20 mouse cellular contexts compared by ENCODE assay signal in the genomic region with DNA sequence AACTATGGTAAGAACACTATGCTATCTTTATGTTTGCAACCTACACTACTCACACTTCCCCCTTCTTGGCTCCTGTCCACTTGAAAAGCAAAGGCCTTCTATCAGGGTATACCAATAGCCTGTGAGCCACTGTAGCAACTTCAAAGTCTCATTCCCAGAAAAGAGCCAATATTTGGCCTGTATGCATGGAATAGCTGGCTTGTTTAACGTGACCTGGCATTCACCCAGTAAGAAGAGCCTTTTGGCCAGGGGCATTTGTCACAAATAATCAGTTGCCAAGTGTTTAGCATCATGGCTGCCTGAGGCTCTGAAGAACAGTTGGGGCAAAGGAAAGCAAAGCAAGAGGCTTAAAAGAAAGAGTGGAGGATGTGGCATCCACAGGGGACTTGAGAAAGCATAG.
DNase-seq lines count a peak whose midpoint lies in the region; ATAC-seq and TF ChIP-seq lines count a peak whose summit lies in the region.
"Had no signal": no experiment of that assay in that cellular context is flagged by ENCODE, and none has a peak within 500 bp of the region (broad histone marks: within the 10 kb centered on the region; RNA-seq: fewer than 3 reads in every experiment).

No protein-coding gene starts in this region.

- H3K4me3 ChIP-seq in forebrain, embryonic 15.5 days = no peak overlapping the region
- H3K4me3 ChIP-seq in forebrain, embryonic 10.5 days = no peak overlapping the region
- H3K4me3 ChIP-seq in midbrain, embryonic 14.5 days (replicated peaks; ENCODE audit: low read depth, low read length) = no peak overlapping the region
- H3K4me3 ChIP-seq in midbrain, embryonic 13.5 days (replicated peaks) = no peak overlapping the region
- no peak overlapping the region for H3K4me3 ChIP-seq in kidney, adult 2 months (ENCODE audit: insufficient read depth, low read depth, low read length)
- H3K4me3 ChIP-seq: embryonic facial prominence, embryonic 15.5 days; heart, embryonic 12.5 days; liver, embryonic 15.5 days; midbrain, embryonic 12.5 days had no signal

- no peak overlapping the region for H3K9ac ChIP-seq in forebrain, embryonic 15.5 days (replicated peaks)
- H3K9ac ChIP-seq in midbrain, embryonic 14.5 days (replicated peaks; ENCODE audit: low read length) = no peak overlapping the region
- no peak overlapping the region for H3K9ac ChIP-seq in midbrain, embryonic 13.5 days (replicated peaks)
- H3K9ac ChIP-seq: embryonic facial prominence, embryonic 15.5 days; heart, embryonic 12.5 days; liver, embryonic 15.5 days; midbrain, embryonic 12.5 days had no signal

- WGBS in forebrain, embryonic 15.5 days = 30% methylated on average over 1 of the region's 1 CpGs
- 87% methylated on average over 1 of the region's 1 CpGs for WGBS in forebrain, embryonic 10.5 days
- WGBS in midbrain, embryonic 14.5 days = 67% methylated on average over 1 of the region's 1 CpGs
- 65% methylated on average over 1 of the region's 1 CpGs for WGBS in midbrain, embryonic 13.5 days
- WGBS in kidney, adult 2 months = 60% methylated on average over 1 of the region's 1 CpGs

- peaks cover 18% of the 10 kb centered on the region for H3K4me1 ChIP-seq in forebrain, embryonic 15.5 days
- H3K4me1 ChIP-seq in forebrain, embryonic 10.5 days = peaks cover 8% of the 10 kb centered on the region
- H3K4me1 ChIP-seq in midbrain, embryonic 14.5 days (ENCODE audit: control insufficient read depth, insufficient read depth, low read length) = no peaks in the 10 kb centered on the region
- H3K4me1 ChIP-seq in midbrain, embryonic 13.5 days (replicated peaks) = 0 out of 2 replicates have a peak, but pooled peaks cover 10% of the 10 kb centered on the region
- no peaks in the 10 kb centered on the region for H3K4me1 ChIP-seq in kidney, adult 2 months (ENCODE audit: control insufficient read depth, insufficient read depth, low read length)

- H3K27me3 ChIP-seq in forebrain, embryonic 15.5 days = no peaks in the 10 kb centered on the region
- H3K27me3 ChIP-seq in forebrain, embryonic 10.5 days (ENCODE audit: poor library complexity, severe bottlenecking) = no peaks in the 10 kb centered on the region
- no peaks in the 10 kb centered on the region for H3K27me3 ChIP-seq in midbrain, embryonic 14.5 days (ENCODE audit: control insufficient read depth, insufficient read depth, low read length)
- H3K27me3 ChIP-seq in midbrain, embryonic 13.5 days = no peaks in the 10 kb centered on the region
- no peaks in the 10 kb centered on the region for H3K27me3 ChIP-seq in kidney, adult 2 months (replicated peaks; ENCODE audit: control insufficient read depth, insufficient read depth, low read length)
- H3K27me3 ChIP-seq: CH12.LX; embryonic facial prominence, embryonic 15.5 days; heart, embryonic 12.5 days; liver, embryonic 15.5 days; midbrain, embryonic 12.5 days; Patski had no signal

- H3K9me3 ChIP-seq in forebrain, embryonic 15.5 days = no peaks in the 10 kb centered on the region
- H3K9me3 ChIP-seq in forebrain, embryonic 10.5 days = no peaks in the 10 kb centered on the region
- H3K9me3 ChIP-seq in midbrain, embryonic 14.5 days (ENCODE audit: control insufficient read depth, low read length) = no peaks in the 10 kb centered on the region
- no peaks in the 10 kb centered on the region for H3K9me3 ChIP-seq in midbrain, embryonic 13.5 days
- H3K9me3 ChIP-seq: embryonic facial prominence, embryonic 15.5 days; heart, embryonic 12.5 days; liver, embryonic 15.5 days; midbrain, embryonic 12.5 days had no signal

- no peaks in the 10 kb centered on the region for H3K36me3 ChIP-seq in forebrain, embryonic 15.5 days
- H3K36me3 ChIP-seq in forebrain, embryonic 10.5 days (replicated peaks) = peaks cover 5% of the 10 kb centered on the region
- H3K36me3 ChIP-seq in midbrain, embryonic 14.5 days (ENCODE audit: control insufficient read depth, insufficient read depth, low read length) = no peaks in the 10 kb centered on the region
- no peaks in the 10 kb centered on the region for H3K36me3 ChIP-seq in midbrain, embryonic 13.5 days
- no peaks in the 10 kb centered on the region for H3K36me3 ChIP-seq in kidney, adult 2 months (ENCODE audit: control insufficient read depth, insufficient read depth, low read length)
- H3K36me3 ChIP-seq: embryonic facial prominence, embryonic 15.5 days; heart, embryonic 12.5 days; liver, embryonic 15.5 days; midbrain, embryonic 12.5 days had no signal

- no peak for DNase-seq in forebrain, embryonic 10.5 days (ENCODE audit: extremely low spot score, low spot score)
- DNase-seq in midbrain, embryonic 14.5 days = peak; percentile 43
- DNase-seq in cerebellum, adult 9-11 months = peak; percentile 52
- DNase-seq in retina, postnatal 1 day = peak; percentile 85
- no peak for DNase-seq in layer of hippocampus, adult 9-11 months
- no peak for DNase-seq in kidney, adult 2 months
- DNase-seq: gastrocnemius, postnatal 25 days; kidney, adult 18-20 months; kidney, postnatal 4 days; layer of hippocampus, postnatal 36 days; lung, postnatal 4 days; right cerebral cortex, postnatal 4 days had no signal

- TF ChIP-seq POLR2A in kidney, adult 2 months (IDR thresholded peaks at IDR 0.05; ENCODE audit: low read depth, low read length) = no peak

- peak overlapping the region; percentile 60 for H3K27ac ChIP-seq in forebrain, embryonic 15.5 days (replicated peaks)
- H3K27ac ChIP-seq in forebrain, embryonic 10.5 days = no peak overlapping the region
- H3K27ac ChIP-seq in midbrain, embryonic 14.5 days (replicated peaks; ENCODE audit: low read depth, low read length) = no peak overlapping the region
- no peak overlapping the region for H3K27ac ChIP-seq in midbrain, embryonic 13.5 days
- no peak overlapping the region for H3K27ac ChIP-seq in kidney, adult 2 months (ENCODE audit: insufficient read depth, low read depth, low read length)
- H3K27ac ChIP-seq: embryonic facial prominence, embryonic 15.5 days; liver, embryonic 15.5 days; midbrain, embryonic 12.5 days had no signal

- no peak for TF ChIP-seq CTCF in kidney, adult 2 months (conservative IDR thresholded peaks at IDR 0.05; ENCODE audit: insufficient read depth, insufficient read length, low read depth, low read length)

- no peak for ATAC-seq in forebrain, embryonic 15.5 days (replicated peaks)
- no peak for ATAC-seq in midbrain, embryonic 14.5 days (ENCODE audit: low FRiP score, low TSS enrichment)
- ATAC-seq in midbrain, embryonic 13.5 days = no peak
- ATAC-seq: Patski had no signal

- H3K4me2 ChIP-seq in forebrain, embryonic 15.5 days (replicated peaks) = no peak overlapping the region
- H3K4me2 ChIP-seq in midbrain, embryonic 14.5 days (ENCODE audit: low read length) = no peak overlapping the region
- no peak overlapping the region for H3K4me2 ChIP-seq in midbrain, embryonic 13.5 days (replicated peaks)
- H3K4me2 ChIP-seq: embryonic facial prominence, embryonic 15.5 days; heart, embryonic 12.5 days; liver, embryonic 15.5 days; midbrain, embryonic 12.5 days had no signal

Comparison
In these comparisons a context has a peak if more than half of its experiments do, and no peak if none do; other contexts are left out.
1. DNase-seq: peak in midbrain, embryonic 14.5 days (single experiment), cerebellum, adult 9-11 months (single experiment) and retina, postnatal 1 day (single experiment); none in forebrain, embryonic 10.5 days (single experiment), layer of hippocampus, adult 9-11 months (single experiment) and kidney, adult 2 months (single experiment).